ENCODE assay signal across 11 mouse cellular contexts in the genomic region with DNA sequence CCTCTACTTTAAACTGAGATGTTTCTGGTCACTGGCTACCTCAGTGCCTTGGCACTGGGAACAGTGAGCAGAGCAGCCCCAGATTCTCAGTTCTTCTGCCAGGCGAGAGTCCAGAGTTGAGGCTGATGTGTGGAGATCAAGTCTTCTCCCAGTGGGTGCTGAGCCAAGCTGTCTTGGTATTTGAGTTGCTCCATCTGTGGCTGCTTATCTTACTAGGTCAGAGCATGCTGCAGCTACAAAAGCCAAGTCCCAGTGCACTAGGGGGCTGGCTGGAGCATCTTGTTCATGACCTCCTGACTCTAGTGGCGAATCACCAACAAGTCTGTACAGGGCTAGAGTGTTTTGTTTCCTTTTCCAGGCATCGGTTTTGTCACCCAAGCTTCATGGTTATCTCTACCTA.
DNase-seq lines count a peak whose midpoint lies in the region; ATAC-seq and TF ChIP-seq lines count a peak whose summit lies in the region.
"Had no signal": no experiment of that assay in that cellular context is flagged by ENCODE, and none has a peak within 500 bp of the region (broad histone marks: within the 10 kb centered on the region; RNA-seq: fewer than 3 reads in every experiment).

No protein-coding gene starts in this region.

- peak; percentile 79 to 89 for DNase-seq in heart, adult 18-20 months
- no peak for DNase-seq in heart, embryonic 10.5 days (ENCODE audit: low spot score)
- no peak for DNase-seq in heart, postnatal 0 days (ENCODE audit: low spot score)
- peak; percentile 63 for DNase-seq in kidney, postnatal 14 days
- DNase-seq in lung, postnatal 4 days, result peak; percentile 16 to 60
- DNase-seq in left cerebral cortex, adult 11 months (ENCODE audit: low spot score), result no peak
- DNase-seq in MN1 (ENCODE audit: low spot score), result no peak
- DNase-seq: cerebellum, adult 2 months; thymus, adult 2 months had no signal

- no peaks in the 10 kb centered on the region for H3K4me1 ChIP-seq in heart, embryonic 10.5 days
- H3K4me1 ChIP-seq in heart, postnatal 0 days (ENCODE audit: control insufficient read depth, insufficient read depth), result no peaks in the 10 kb centered on the region

- H3K27me3 ChIP-seq in heart, embryonic 10.5 days (ENCODE audit: insufficient read depth, poor library complexity, severe bottlenecking), result no peaks in the 10 kb centered on the region
- no peaks in the 10 kb centered on the region for H3K27me3 ChIP-seq in heart, postnatal 0 days (ENCODE audit: control insufficient read depth, insufficient read depth, low read length)

- TF ChIP-seq EP300 in heart, postnatal 0 days (IDR thresholded peaks at IDR 0.05; ENCODE audit: low read depth), result no peak

- 0 out of 2 replicates have a peak, but pooled peaks have one; percentile 27 for ATAC-seq in heart, postnatal 0 days (ENCODE audit: insufficient read depth, low read depth)
- ATAC-seq: inflammation-experienced regulatory T-cells, adult 6 months had no signal

- H3K27ac ChIP-seq in heart, embryonic 10.5 days, result no peak overlapping the region
- no peak overlapping the region for H3K27ac ChIP-seq in heart, postnatal 0 days (ENCODE audit: low read depth)
- H3K27ac ChIP-seq: embryonic facial prominence, embryonic 10.5 days had no signal

- TF ChIP-seq CTCF in heart, postnatal 0 days (IDR thresholded peaks at IDR 0.05; ENCODE audit: low read depth), result no peak

- H3K36me3 ChIP-seq in heart, embryonic 10.5 days, result no peaks in the 10 kb centered on the region
- no peaks in the 10 kb centered on the region for H3K36me3 ChIP-seq in heart, postnatal 0 days (replicated peaks; ENCODE audit: control insufficient read depth, insufficient read depth, low read length)

- no peak overlapping the region for H3K4me3 ChIP-seq in heart, embryonic 10.5 days
- H3K4me3 ChIP-seq in heart, postnatal 0 days (ENCODE audit: low read depth, low read length), result no peak overlapping the region
- H3K4me3 ChIP-seq: embryonic facial prominence, embryonic 10.5 days had no signal

- H3K9ac ChIP-seq in heart, postnatal 0 days (replicated peaks; ENCODE audit: low read depth, low read length), result no peak overlapping the region

- H3K9me3 ChIP-seq in heart, embryonic 10.5 days, result peaks cover 5% of the 10 kb centered on the region; the same call in 1 of the 2 replicates
- peaks cover 28% of the 10 kb centered on the region; the same call in 1 of the 2 replicates for H3K9me3 ChIP-seq in heart, postnatal 0 days (replicated peaks; ENCODE audit: control insufficient read depth, low read length)

- H3K4me2 ChIP-seq in heart, postnatal 0 days (ENCODE audit: low read depth, low read length), result no peak overlapping the region

- 79% methylated on average over 3 of the region's 3 CpGs for WGBS in heart, embryonic 10.5 days
- WGBS in heart, postnatal 0 days, result 76% methylated on average over 3 of the region's 3 CpGs

Comparison
In these comparisons a context has a peak if more than half of its experiments do, and no peak if none do; other contexts are left out.
1. DNase-seq: peak in heart, adult 18-20 months (2 of 2), kidney, postnatal 14 days (single experiment) and lung, postnatal 4 days (2 of 2); none in heart, embryonic 10.5 days (single experiment), heart, postnatal 0 days (single experiment), left cerebral cortex, adult 11 months (single experiment) and MN1 (single experiment).